Mouse (Mus musculus) thymus, adult 2 months (tissue): Measurements from ENCODE around the gene Gspt1.

Experiments used
- CTCF ChIP-seq: fragments of 200-500 bp; IDR thresholded peaks from 2 replicates; pipeline ENCODE4 v1.5.1; 2012; ENCODE audit warnings: mild to moderate bottlenecking, control low read depth, low read length, moderate library complexity, borderline replicate concordance; ENCODE audit not compliant: control insufficient read depth, poor library complexity, insufficient read depth; ENCODE audit errors: extremely low read depth
- POLR2A ChIP-seq: fragments of 200-500 bp; IDR thresholded peaks from 2 replicates; pipeline ENCODE4 v1.6.1; 2012; ENCODE audit warnings: mild to moderate bottlenecking, low read length, control low read depth, moderate library complexity; ENCODE audit not compliant: control insufficient read depth, poor library complexity, insufficient read depth; ENCODE audit errors: extremely low read depth

DNA sequence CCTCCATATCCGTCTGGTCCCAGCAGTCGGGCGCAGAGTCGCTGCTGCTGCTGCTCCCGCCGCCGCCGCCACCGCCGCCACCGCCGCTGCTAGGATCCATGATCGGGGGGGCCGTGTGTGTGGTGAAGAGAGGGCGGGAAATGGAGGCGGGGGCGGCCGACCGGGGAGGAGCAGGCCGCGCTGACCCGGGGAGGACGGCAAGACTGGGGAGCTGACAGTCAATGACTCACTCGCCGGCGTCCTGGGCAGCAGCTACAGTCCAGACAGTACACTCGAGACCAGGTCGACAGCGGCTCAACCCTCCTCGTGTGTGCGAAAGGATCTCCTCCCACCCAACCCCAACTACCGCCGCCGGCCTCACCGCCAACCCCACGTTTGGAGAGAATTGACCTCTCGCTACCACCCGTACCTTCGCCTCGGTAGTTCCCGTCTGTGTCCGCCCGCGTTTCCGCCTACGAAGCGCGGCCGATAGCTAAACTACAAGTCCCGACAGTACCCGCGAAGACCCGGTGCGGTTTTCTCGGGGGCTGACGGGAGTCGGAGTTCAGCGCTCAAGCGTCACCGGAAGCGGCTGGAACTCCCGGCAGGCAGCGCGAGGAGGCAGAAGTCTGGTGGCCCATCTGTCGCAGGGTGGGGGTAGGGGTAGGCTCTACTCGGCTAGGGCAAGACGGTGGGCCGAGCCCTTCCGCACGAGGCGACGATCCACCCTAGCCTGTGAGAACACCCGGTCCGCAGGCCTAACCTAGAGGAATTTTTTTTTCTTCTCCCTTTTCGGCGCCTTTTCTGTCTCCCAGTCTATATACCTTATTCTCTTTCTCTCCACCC lies at the start of gene Gspt1:
- TF ChIP-seq CTCF (peak; percentile 68; the same call in 1 of the 2 replicates), POLR2A (peak; percentile 93)
